In the genomic region with DNA sequence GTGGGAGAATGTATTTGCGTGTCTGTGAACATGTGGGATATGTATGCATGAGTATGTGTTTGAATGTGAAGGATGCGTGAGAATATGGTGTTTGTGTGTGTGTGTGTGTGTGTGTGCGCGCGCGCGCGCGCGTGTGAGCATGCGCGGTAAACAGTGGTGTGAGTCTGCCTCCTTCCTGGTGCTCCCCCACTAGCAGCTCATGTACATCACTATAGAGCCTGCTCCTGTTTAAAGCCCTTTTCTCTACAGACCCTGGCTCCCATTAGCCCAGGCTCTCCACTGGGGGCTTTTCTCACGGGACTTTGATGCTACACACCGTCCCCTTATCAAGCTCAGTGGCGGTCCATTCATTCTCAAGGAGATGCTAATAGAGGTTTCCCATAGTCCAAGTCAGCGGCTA, we compare ENCODE assay signal across 9 mouse cellular contexts. TPM values are rescaled to one million over a fixed set of nuclear protein-coding genes. Genes with fewer than 3 reads are reported as not detected.
DNase-seq lines count a peak whose midpoint lies in the region; ATAC-seq and TF ChIP-seq lines count a peak whose summit lies in the region.
"Had no signal": no experiment of that assay in that cellular context is flagged by ENCODE, and none has a peak within 500 bp of the region (broad histone marks: within the 10 kb centered on the region; RNA-seq: fewer than 3 reads in every experiment).

No protein-coding gene starts in this region.

- H3K27ac ChIP-seq in forebrain, embryonic 12.5 days: no peak overlapping the region
- H3K27ac ChIP-seq in limb, embryonic 13.5 days: no peak overlapping the region
- no peak overlapping the region for H3K27ac ChIP-seq in thymus, adult 2 months (ENCODE audit: control insufficient read depth, insufficient read depth, low read length)

- no peak for TF ChIP-seq POLR2A in thymus, adult 2 months (IDR thresholded peaks at IDR 0.05; ENCODE audit: control insufficient read depth, extremely low read depth, insufficient read depth, low read length, poor library complexity)

- WGBS in forebrain, embryonic 12.5 days: 29% methylated on average over 16 of the region's 16 CpGs
- 49% methylated on average over 16 of the region's 16 CpGs for WGBS in limb, embryonic 13.5 days
- WGBS in thymus, adult 2 months: 73% methylated on average over 16 of the region's 16 CpGs

- no peaks in the 10 kb centered on the region for H3K27me3 ChIP-seq in E14TG2a.4 (ENCODE audit: insufficient read depth, low read length)
- H3K27me3 ChIP-seq in forebrain, embryonic 12.5 days: 0 out of 2 replicates have a peak, but pooled peaks cover 5% of the 10 kb centered on the region
- H3K27me3 ChIP-seq in limb, embryonic 13.5 days: no peaks in the 10 kb centered on the region
- H3K27me3 ChIP-seq in thymus, adult 2 months (ENCODE audit: control insufficient read depth, insufficient read depth, low read length): no peaks in the 10 kb centered on the region

- H3K4me1 ChIP-seq in E14TG2a.4 (replicated peaks; ENCODE audit: low read depth, low read length): peaks cover 44% of the 10 kb centered on the region
- peaks cover 12% of the 10 kb centered on the region for H3K4me1 ChIP-seq in forebrain, embryonic 12.5 days
- H3K4me1 ChIP-seq in limb, embryonic 13.5 days: peaks cover 22% of the 10 kb centered on the region
- no peaks in the 10 kb centered on the region for H3K4me1 ChIP-seq in thymus, adult 2 months (replicated peaks; ENCODE audit: control insufficient read depth, insufficient read depth, low read length)

- peak overlapping the region; percentile 32; the same call in 1 of the 2 replicates for H3K4me3 ChIP-seq in E14TG2a.4 (replicated peaks; ENCODE audit: low read length)
- peak overlapping the region; percentile 19 for H3K4me3 ChIP-seq in forebrain, embryonic 12.5 days (replicated peaks)
- no peak overlapping the region for H3K4me3 ChIP-seq in limb, embryonic 13.5 days
- no peak overlapping the region for H3K4me3 ChIP-seq in thymus, adult 2 months (ENCODE audit: control insufficient read depth, insufficient read depth, low read length)

- H3K9me3 ChIP-seq in E14TG2a.4 (ENCODE audit: low read length): peaks cover 7% of the 10 kb centered on the region; the same call in 1 of the 2 replicates
- H3K9me3 ChIP-seq in forebrain, embryonic 12.5 days: no peaks in the 10 kb centered on the region
- no peaks in the 10 kb centered on the region for H3K9me3 ChIP-seq in limb, embryonic 13.5 days

- ATAC-seq in forebrain, embryonic 12.5 days (ENCODE audit: low FRiP score): 0 out of 2 replicates have a peak, but pooled peaks have one; percentile 6
- ATAC-seq in limb, embryonic 13.5 days (ENCODE audit: low FRiP score, low read depth): no peak
- ATAC-seq: liver, postnatal 0 days had no signal

- no peak for TF ChIP-seq CTCF in E14TG2a.4 (conservative IDR thresholded peaks at IDR 0.05; ENCODE audit: low read length)
- TF ChIP-seq CTCF in thymus, adult 2 months (IDR thresholded peaks at IDR 0.05; ENCODE audit: borderline replicate concordance, control insufficient read depth, extremely low read depth, insufficient read depth, low read length, poor library complexity): no peak

- peak overlapping the region; percentile 30 for H3K4me2 ChIP-seq in forebrain, embryonic 12.5 days
- peak overlapping the region; percentile 24 for H3K4me2 ChIP-seq in limb, embryonic 13.5 days (replicated peaks)

- H3K36me3 ChIP-seq in E14TG2a.4 (ENCODE audit: insufficient read depth, low read length): no peaks in the 10 kb centered on the region
- no peaks in the 10 kb centered on the region for H3K36me3 ChIP-seq in forebrain, embryonic 12.5 days (replicated peaks)
- no peaks in the 10 kb centered on the region for H3K36me3 ChIP-seq in limb, embryonic 13.5 days
- no peaks in the 10 kb centered on the region for H3K36me3 ChIP-seq in thymus, adult 2 months (ENCODE audit: control insufficient read depth, insufficient read depth, low read length)

- no peak overlapping the region for H3K9ac ChIP-seq in forebrain, embryonic 12.5 days
- H3K9ac ChIP-seq in limb, embryonic 13.5 days: no peak overlapping the region
- H3K9ac ChIP-seq: liver, postnatal 0 days had no signal

- peak; percentile 64 for DNase-seq in heart, adult 11 months
- DNase-seq in heart, adult 8-10 months (ENCODE audit: low spot score): no peak
- DNase-seq in thymus, adult 2 months: no peak
- DNase-seq in urinary bladder, postnatal 4 days (ENCODE audit: low spot score in 2 of 2): no peak
- DNase-seq in gastrocnemius, postnatal 10 days: no peak
- DNase-seq: liver, postnatal 0 days had no signal

RNA-seq across cellular contexts. Expression of gene Mcur1, which starts 23.0 kb away (rescaled TPM):
- total RNA-seq in heart, adult 8-10 months (2022): 10 to 100 TPM; 43.2 to 51.2 (median 48.7) TPM
- 11.7 and 11.8 TPM in 2 replicates for polyA plus RNA-seq in forebrain, embryonic 12.5 days (2016; fragmentation: Nextera tagmentation; extraction: Ambion mirVana)
- polyA plus RNA-seq in limb, embryonic 13.5 days (2015; fragmentation: Nextera tagmentation; extraction: Ambion mirVana): 16.7 and 17.0 TPM in 2 replicates
- 18.0 and 28.2 TPM in 2 replicates for polyA plus RNA-seq in thymus, adult 2 months (2012; rRNA removed)
- total RNA-seq in gastrocnemius, postnatal 10 days (2021): 10 to 100 TPM; 22.0 to 22.6 TPM

RNA-seq across cellular contexts. Expression of gene Rnf182, which starts 32.5 kb away (rescaled TPM):
- under 1 TPM in 2 of 4 experiments, not detected in 2; 0.09 to 0.16 TPM for total RNA-seq in heart, adult 8-10 months (2022)
- 17.0 and 18.7 TPM in 2 replicates for polyA plus RNA-seq in forebrain, embryonic 12.5 days (2016; fragmentation: Nextera tagmentation; extraction: Ambion mirVana)
- 9.1 and 9.7 TPM in 2 replicates for polyA plus RNA-seq in limb, embryonic 13.5 days (2015; fragmentation: Nextera tagmentation; extraction: Ambion mirVana)
- 0.13 and 0.18 TPM in 2 replicates for polyA plus RNA-seq in thymus, adult 2 months (2012; rRNA removed)
- total RNA-seq in gastrocnemius, postnatal 10 days (2021): under 1 TPM; 0.34 to 0.61 TPM
- polyA plus RNA-seq: liver, postnatal 0 days had no signal

Comparison
In these comparisons a context has a peak if more than half of its experiments do, and no peak if none do; other contexts are left out.
1. H3K4me3 ChIP-seq: peak in E14TG2a.4 (single experiment) and forebrain, embryonic 12.5 days (single experiment); none in limb, embryonic 13.5 days (single experiment) and thymus, adult 2 months (single experiment).